Mouse (Mus musculus) ES-Bruce4 (cell line): Measurements from ENCODE around the gene Cog4. TPM values are rescaled to one million over a fixed set of nuclear protein-coding genes. Genes with fewer than 3 reads are reported as not detected.

ENCODE experiments used
- H3K27ac ChIP-seq: 2 replicates; pipeline ENCODE4 v1.5.1; 2012; ENCODE audit warnings: low read length, inconsistent platforms; ENCODE audit not compliant: insufficient read depth
- H3K27me3 ChIP-seq: 2 replicates; pipeline ENCODE4 v1.6.1; 2012; ENCODE audit warnings: mild to moderate bottlenecking, low read length, inconsistent platforms; ENCODE audit not compliant: control insufficient read depth, poor library complexity, insufficient read depth, severe bottlenecking
- H3K36me3 ChIP-seq: 2 replicates; pipeline ENCODE4 v1.6.1; 2012; ENCODE audit warnings: inconsistent platforms, mild to moderate bottlenecking, low read length, moderate library complexity; ENCODE audit not compliant: control insufficient read depth, poor library complexity, insufficient read depth, severe bottlenecking
- H3K4me1 ChIP-seq: one replicate; pipeline ENCODE4 v1.8.1; 2011; ENCODE audit warnings: low read length; ENCODE audit not compliant: control insufficient read depth, insufficient read depth
- H3K4me3 ChIP-seq: 2 replicates; pipeline ENCODE4 v1.5.1; 2011; ENCODE audit warnings: low read depth, mild to moderate bottlenecking, low read length
- H3K9ac ChIP-seq: 2 replicates; pipeline ENCODE4 v1.6.1; 2012; ENCODE audit warnings: low read depth, mild to moderate bottlenecking, inconsistent platforms; ENCODE audit not compliant: poor library complexity, severe bottlenecking
- H3K9me3 ChIP-seq: replicated peaks from 2 replicates; pipeline ENCODE4 v1.6.1; 2012; ENCODE audit warnings: mild to moderate bottlenecking, low read length, inconsistent platforms; ENCODE audit not compliant: control insufficient read depth, poor library complexity, insufficient read depth, severe bottlenecking
- CTCF ChIP-seq: IDR thresholded peaks from one replicate; pipeline ENCODE4 v1.8.1; 2011; ENCODE audit warnings: low read depth, low read length
- EP300 ChIP-seq: IDR thresholded peaks from 2 replicates; pipeline ENCODE4 v1.6.1; 2011; ENCODE audit warnings: low read depth, low read length; ENCODE audit not compliant: insufficient read depth
- POLR2A ChIP-seq: IDR thresholded peaks from one replicate; pipeline ENCODE4 v1.8.1; 2011; ENCODE audit warnings: low read length; ENCODE audit not compliant: insufficient read depth
- polyA plus RNA-seq: library from polyadenylated mRNA; stranded (reverse); fragments of >200 nt; gene quantifications from 2 replicates; pipeline ENCODE4 v1.2.4, GENCODE M21; 2011; ENCODE audit warnings: low read depth; ENCODE audit not compliant: missing spikeins, insufficient read depth, insufficient read length

Gene Cog4
- polyA plus RNA-seq = 48.2 and 50.7 TPM in 2 replicates

GRCm38 (mm10) chr8:110846405-110847170 is at the start of gene Cog4, which contains the start of gene Sf3b3:
Gene Cog4 (plus strand): TSS chr8:110846600.
Gene Sf3b3 (minus strand): TSS chr8:110846787.
- Histone ChIP-seq H3K27ac (peak within 1 kb of the TSS; percentile 52), H3K9ac (peak within 1 kb of the TSS; percentile 83), H3K36me3 (peaks cover 53% of the 10 kb centered on the region), H3K4me1 (peaks cover 1% of the 10 kb centered on the region), H3K9me3 (no peaks in the 10 kb centered on the region), H3K4me3 (peak within 1 kb of the TSS; percentile 90), H3K27me3 (no peaks in the 10 kb centered on the region)
- TF ChIP-seq POLR2A (peak; percentile 61), CTCF (no peak)

GRCm38 (mm10) chr8:110797086-110797485 is 49.3 kb upstream of the Cog4 start:
- TF ChIP-seq CTCF = no peak
- TF ChIP-seq POLR2A = no peak
- H3K36me3 ChIP-seq = no peaks in the 10 kb centered on the region

GRCm38 (mm10) chr8:110802988-110803387 is 43.4 kb upstream of the Cog4 start:
- no peak overlapping the region for H3K4me3 ChIP-seq

More at GRCm38 (mm10) chr8:110797086-110797485, 49.3 kb upstream of the Cog4 start:
- H3K9me3 ChIP-seq = peaks cover 5% of the 10 kb centered on the region; the same call in 1 of the 2 replicates
- no peak overlapping the region for H3K9ac ChIP-seq
- no peak overlapping the region for H3K4me3 ChIP-seq
- H3K27ac ChIP-seq = no peak overlapping the region
- no peaks in the 10 kb centered on the region for H3K27me3 ChIP-seq
- H3K4me1 ChIP-seq = peaks cover 1% of the 10 kb centered on the region

GRCm38 (mm10) chr8:110803856-110804255 is 42.5 kb upstream of the Cog4 start:
- TF ChIP-seq CTCF (no peak), POLR2A (no peak)
- no peak overlapping the region for H3K9ac ChIP-seq
- no peak overlapping the region for H3K27ac ChIP-seq
- H3K4me3 ChIP-seq = no peak overlapping the region
- H3K4me1 ChIP-seq = no peaks in the 10 kb centered on the region
- no peaks in the 10 kb centered on the region for H3K27me3 ChIP-seq
- H3K36me3 ChIP-seq = no peaks in the 10 kb centered on the region
- H3K9me3 ChIP-seq = no peaks in the 10 kb centered on the region

More at GRCm38 (mm10) chr8:110802988-110803387, 43.4 kb upstream of the Cog4 start:
- H3K27me3 ChIP-seq = no peaks in the 10 kb centered on the region
- no peaks in the 10 kb centered on the region for H3K36me3 ChIP-seq
- H3K9ac ChIP-seq = no peak overlapping the region
- TF ChIP-seq EP300 = no peak
- TF ChIP-seq CTCF = no peak
- H3K27ac ChIP-seq = no peak overlapping the region
- H3K4me1 ChIP-seq = no peaks in the 10 kb centered on the region
- no peaks in the 10 kb centered on the region for H3K9me3 ChIP-seq

- Histone ChIP-seq H3K27me3 (no peaks in the 10 kb centered on the region), H3K4me1 (no peaks in the 10 kb centered on the region), H3K4me3 (no peak overlapping the region), H3K9me3 (no peaks in the 10 kb centered on the region), H3K27ac (no peak overlapping the region), H3K9ac (no peak overlapping the region), H3K36me3 (peaks cover 9% of the 10 kb centered on the region)
- TF ChIP-seq EP300 = no peak
- TF ChIP-seq CTCF = no peak
- TF ChIP-seq POLR2A = no peak
Observed at GRCm38 (mm10) chr8:110804825-110805514, 41.4 kb upstream of the Cog4 start.

- peak within 1 kb of the TSS; percentile 7 for H3K4me3 ChIP-seq
- H3K9me3 ChIP-seq = no peaks in the 10 kb centered on the region
- no peaks in the 10 kb centered on the region for H3K27me3 ChIP-seq
- H3K36me3 ChIP-seq = peaks cover 16% of the 10 kb centered on the region
- no peaks in the 10 kb centered on the region for H3K4me1 ChIP-seq
- no peak within 1 kb of the TSS for H3K9ac ChIP-seq
- no peak within 1 kb of the TSS for H3K27ac ChIP-seq
- no peak for TF ChIP-seq POLR2A
- TF ChIP-seq EP300 = no peak
- no peak for TF ChIP-seq CTCF
Observed at GRCm38 (mm10) chr8:110805669-110806068, 40.7 kb upstream of the Cog4 start, which contains the start of gene Il34. Gene Il34 (minus strand): TSS chr8:110805924.
